Mouse (Mus musculus) lung, adult 2 months (tissue): ENCODE measurements around the gene Coro1c.

Experiments used
- CTCF ChIP-seq: fragments of 200-500 bp; IDR thresholded peaks from 2 replicates; pipeline ENCODE4 v1.5.1; 2011; ENCODE audit warnings: mild to moderate bottlenecking, low read length, control low read depth; ENCODE audit not compliant: insufficient read depth
- POLR2A ChIP-seq: fragments of 200-500 bp; IDR thresholded peaks from 2 replicates; pipeline ENCODE4 v1.6.1; 2011; ENCODE audit warnings: low read depth, mild to moderate bottlenecking, control low read depth, low read length, borderline replicate concordance; ENCODE audit errors: extremely low read depth

DNA sequence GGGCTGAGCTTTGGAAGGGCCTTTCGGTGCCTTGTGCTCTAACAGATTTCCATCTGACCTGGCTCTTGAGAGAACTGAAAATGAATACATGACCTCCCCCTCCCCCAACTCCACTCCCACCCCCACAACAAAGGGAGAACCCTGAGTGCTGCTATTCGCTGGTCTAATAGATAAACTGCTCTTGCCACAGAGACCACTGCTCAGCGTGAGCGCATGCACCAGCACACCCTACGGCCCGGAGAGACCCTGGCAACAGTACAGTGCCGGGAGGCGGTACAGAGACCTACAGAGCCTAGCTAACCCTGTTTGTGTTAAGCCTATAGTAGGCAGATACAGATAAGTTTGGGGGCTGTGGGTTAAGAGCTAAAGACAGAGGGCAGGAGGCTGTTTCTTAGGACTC lies 22.9 kb downstream of the Coro1c start:
- TF ChIP-seq CTCF (no peak), POLR2A (no peak)
